Mouse (Mus musculus): ENCODE data around the gene Ccdc69. TPM values are rescaled to one million over a fixed set of nuclear protein-coding genes. Genes with fewer than 3 reads are reported as not detected.

Gene Ccdc69
- total RNA-seq, 2 experiments from 2014 or later = 0.25 TPM; not detected in 1

DNA sequence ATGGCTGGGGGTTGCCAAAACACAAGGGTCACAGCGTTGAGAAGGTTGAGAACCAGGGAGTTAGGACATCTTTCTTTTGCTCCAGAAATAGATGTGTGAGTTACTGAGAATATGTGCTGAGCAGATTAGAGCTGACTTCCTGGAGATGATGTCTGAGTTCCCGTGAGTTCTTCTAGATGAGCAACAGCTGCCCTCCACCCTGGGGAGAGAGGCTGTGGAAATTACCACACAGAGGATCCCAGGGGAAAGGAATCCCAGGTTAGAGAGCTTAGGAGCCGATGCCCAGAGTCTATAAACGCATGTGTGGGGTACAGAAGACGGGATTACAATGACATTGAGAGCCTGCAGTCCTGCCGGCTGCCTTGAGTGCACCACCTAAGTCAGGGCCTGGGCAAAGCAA is 59.9 kb downstream of the Ccdc69 start:
- intact Hi-C loops (cut with DNase I) = no loop called here

DNA sequence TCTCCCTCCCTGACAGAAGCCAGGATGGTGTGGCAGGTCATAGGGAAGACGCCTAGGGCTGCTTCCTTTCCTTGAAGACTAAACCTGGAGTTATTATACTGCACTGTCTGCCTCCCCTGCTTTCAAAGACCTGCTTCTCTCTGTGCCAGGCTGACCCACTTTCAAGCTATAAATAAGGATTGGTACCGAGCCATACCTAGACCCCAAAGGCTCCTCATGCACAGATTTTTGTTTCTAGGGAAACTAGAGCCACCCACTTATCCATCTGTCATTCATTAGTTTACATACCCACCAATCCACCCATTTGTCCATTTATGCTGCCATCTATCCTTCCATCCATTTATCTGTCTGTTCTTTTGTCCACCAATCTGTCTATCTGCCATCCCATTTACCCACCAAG is 60.7 kb downstream of the Ccdc69 start:
- intact Hi-C loops (cut with DNase I) = no loop called here
- DNase-seq (ENCODE audit: low spot score in 2 of 2) = no peak

More for the DNA sequence above, 59.9 kb downstream of the Ccdc69 start:
- DNase-seq (ENCODE audit: low spot score in 2 of 2) = no peak

GRCm38 (mm10) chr11:55016758-55017157 is 61.2 kb downstream of the Ccdc69 start:
- intact Hi-C loops (cut with DNase I) = no loop called here
- no peak for DNase-seq (ENCODE audit: low spot score in 2 of 2)

DNA sequence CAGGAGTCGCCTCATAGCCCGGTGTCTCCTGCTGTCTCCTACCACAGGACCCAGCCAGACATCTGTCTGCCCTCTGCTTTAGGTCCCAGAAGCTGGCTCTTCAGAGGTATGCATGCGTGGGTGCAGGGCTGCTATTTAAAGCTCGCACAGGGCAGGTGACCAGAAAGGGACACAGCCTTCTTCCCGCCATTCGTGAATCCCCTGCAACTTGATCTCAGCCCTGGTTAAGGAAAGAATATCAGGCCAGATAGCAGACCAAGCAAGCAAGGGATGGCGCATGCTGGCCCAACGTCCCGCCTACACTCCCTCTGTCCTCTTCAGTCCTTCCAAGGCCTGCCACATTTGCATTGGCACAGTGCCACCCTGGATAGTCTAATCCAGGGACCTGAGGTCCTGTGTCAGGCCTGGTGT is 62.1 kb downstream of the Ccdc69 start:
- DNase-seq (ENCODE audit: low spot score in 2 of 2) = peak; percentile 37

DNA sequence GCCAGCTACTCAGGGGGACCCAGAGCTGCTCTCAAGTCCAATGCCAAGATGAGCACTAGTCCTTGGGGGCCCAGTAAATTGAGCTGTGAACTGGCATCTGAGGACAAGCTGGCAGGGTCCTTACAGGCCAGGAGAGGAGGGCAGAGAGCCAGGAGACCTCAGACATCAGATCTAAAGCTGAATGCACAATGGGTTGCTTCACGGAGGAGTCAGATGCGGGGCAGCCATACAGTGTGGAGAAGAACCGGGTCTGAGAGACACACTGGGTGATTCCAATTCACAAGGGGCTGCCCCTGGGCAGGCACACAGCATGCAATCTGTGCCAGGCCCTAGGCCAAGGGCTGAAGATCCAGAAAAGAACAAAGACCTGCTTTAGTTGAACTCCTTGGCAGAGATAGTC is 62.7 kb downstream of the Ccdc69 start:
- no peak for DNase-seq (ENCODE audit: low spot score in 2 of 2)
- intact Hi-C loops (cut with DNase I) = no loop called here

More for the DNA sequence above, 62.1 kb downstream of the Ccdc69 start:
- intact Hi-C loops (cut with DNase I) = no loop called here

DNA sequence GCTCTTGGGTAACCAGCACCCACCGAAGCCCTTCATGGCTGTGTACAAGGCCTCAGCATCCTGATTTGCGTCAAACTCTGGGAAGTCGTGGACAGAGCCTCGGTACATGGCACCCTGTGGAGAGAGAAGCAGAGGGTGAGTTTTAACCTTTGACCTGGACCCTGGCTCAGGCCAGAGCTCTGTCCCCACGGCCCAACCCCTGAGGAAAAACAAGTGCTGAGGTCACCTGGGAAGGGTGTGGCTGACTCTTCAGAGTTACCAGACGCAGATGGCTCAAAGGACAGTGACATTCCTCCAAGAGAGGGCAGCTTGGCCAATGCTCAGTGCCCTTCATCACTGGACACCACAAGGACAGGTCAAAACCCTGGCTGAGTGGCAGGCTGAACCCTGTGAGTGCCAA is 64.1 kb downstream of the Ccdc69 start:
- intact Hi-C loops (cut with DNase I) = no loop called here
- DNase-seq (ENCODE audit: low spot score in 2 of 2) = no peak

DNA sequence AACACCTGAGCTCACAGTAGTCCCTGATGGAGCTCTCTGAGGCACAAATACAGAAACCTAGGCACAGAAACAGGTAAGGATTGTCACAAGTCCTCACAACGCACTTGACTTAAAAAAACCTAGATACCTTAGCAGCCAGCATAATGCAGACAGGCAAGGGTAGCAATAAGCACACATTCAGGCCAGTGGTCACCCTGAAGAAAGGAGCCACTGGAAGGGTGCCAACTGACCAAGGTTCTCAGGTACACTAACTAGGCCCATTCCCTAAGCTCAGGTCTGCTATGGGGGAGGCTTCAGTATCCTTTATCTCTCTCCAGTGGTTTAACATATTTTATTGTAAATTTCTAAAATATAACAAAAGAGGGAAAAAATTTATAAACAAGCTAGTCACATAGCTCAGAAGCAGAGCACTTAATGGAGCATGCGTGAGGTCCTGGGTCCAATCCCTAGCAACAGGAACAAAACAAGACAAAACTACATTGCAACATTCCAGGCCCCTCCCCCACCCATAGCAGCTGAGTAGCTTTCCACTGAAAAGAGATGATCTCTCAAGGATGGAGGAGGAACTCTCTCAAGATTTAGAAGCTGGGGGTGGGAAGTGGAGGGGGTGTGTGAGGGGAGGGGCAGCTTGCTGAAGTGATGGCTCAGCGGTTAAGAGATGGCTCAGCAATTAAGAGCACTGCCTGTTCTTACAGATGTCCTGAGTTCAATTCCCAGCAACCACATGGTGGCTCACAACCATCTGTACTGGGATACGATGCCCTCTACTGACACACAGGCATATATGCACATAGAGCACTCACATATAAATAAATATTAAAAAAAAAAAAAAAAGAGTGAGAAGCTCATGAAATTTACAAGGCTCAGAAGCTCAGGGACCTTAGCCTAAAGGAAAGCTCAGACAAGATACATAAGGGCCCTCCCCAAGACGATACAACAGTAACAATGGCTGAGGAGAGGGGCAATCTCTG is 65.1 kb downstream of the Ccdc69 start:
- intact Hi-C loops (cut with DNase I) = no loop called here
- no peak for DNase-seq (ENCODE audit: low spot score in 2 of 2)

DNA sequence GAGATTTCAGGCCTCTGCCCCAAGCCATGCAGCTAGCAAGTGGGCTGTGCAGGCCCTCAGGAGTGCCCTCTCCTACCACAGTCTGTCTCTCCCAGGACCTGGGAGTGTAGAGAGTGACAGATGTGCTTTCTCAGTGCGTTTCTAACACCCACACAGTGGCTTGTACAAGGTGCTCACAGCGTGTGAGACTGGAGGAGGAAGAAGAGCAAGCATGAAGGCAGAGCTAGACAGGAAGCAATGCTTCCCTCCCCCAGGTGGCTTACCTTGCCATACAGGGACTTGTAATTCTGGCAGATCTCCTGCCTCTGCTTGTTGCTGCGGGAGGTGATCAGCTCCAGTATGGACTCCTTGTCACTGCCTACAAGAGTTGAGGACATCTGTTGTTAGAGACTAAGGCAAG is 66.5 kb downstream of the Ccdc69 start:
- intact Hi-C loops (cut with DNase I) = no loop called here
- DNase-seq (ENCODE audit: low spot score in 2 of 2) = no peak

DNA sequence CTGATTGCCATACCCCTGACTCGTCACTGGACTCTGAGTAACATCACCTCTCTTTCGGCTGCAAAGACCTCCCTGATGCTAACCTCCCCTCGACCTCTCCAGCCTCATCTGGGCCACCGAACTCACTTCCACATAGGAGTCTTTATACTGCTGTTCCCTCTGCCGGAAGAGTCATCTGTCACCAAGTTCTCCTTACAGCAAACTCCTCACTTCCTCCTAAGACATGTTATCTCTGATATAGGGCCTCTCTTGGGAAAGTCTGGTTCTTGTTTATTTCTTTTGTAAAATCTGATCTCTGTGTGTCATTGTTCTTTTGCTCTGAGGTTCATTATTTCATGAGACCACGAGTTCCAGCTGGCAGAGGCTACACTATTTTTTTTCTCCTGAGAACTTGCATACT is 69.7 kb downstream of the Ccdc69 start:
- intact Hi-C loops (cut with DNase I) = no loop called here
- DNase-seq (ENCODE audit: low spot score in 2 of 2) = no peak

GRCm38 (mm10) chr11:55005684-55006083 is 72.2 kb downstream of the Ccdc69 start:
- intact Hi-C loops (cut with DNase I) = no loop called here
- DNase-seq (ENCODE audit: low spot score in 2 of 2) = no peak

DNA sequence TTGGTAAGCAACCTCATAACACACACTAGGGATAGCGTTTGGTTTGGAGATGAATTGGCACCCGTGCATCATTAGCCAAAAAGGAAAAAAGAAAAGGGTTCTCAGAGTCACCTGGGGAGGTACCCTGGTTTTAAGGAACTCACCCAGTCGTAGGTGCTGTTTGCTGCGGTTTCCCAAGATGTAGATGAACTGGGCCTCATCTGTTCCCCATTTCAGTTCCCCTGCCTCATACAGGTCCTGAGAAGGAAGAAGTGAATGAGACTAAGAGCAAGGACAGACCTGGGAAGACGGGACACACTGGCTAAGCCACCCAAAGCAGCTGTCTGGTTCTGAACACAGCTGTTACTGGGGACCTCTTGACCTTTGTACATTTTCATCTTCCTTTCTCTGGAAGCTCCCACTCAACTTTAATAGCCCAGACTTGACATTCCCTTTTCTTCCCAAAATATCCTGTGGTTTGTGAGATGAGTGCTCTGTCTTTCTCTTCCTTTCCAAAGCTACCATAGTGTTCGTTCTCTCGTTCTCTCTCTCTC is 72.9 kb downstream of the Ccdc69 start:
- no peak for DNase-seq (ENCODE audit: low spot score in 2 of 2)
- intact Hi-C loops (cut with DNase I) = no loop called here

Other genes starting within 250 kb of the Ccdc69 start
- gene Lyrm7, start 217.2 kb downstream of the Ccdc69 start, total RNA-seq (2021) = 10 to 100 TPM; 29.0 to 32.0 TPM
- gene Hint1, start 211.7 kb downstream of the Ccdc69 start, total RNA-seq (2021) = 100 to 1,000 TPM; 231 to 246 TPM
- gene Gpx3, start 175.7 kb downstream of the Ccdc69 start, total RNA-seq (2021) = 1 to 10 TPM; 7.9 to 8.9 TPM
- 10 to 100 TPM; 37.5 to 42.0 TPM for gene Tnip1, start 115.2 kb downstream of the Ccdc69 start, total RNA-seq (2021)
- 10 to 100 TPM; 87.1 to 88.9 TPM for gene Anxa6, start 44.7 kb downstream of the Ccdc69 start, total RNA-seq (2021)
- 10 to 100 TPM; 34.3 to 41.6 TPM for gene Gm2a, start 20.0 kb upstream of the Ccdc69 start, total RNA-seq (2021)
- gene Slc36a3, start 73.6 kb upstream of the Ccdc69 start, total RNA-seq (2021) = not detected
- under 1 TPM; 0.20 to 0.32 TPM for gene Slc36a2, start 106.9 kb upstream of the Ccdc69 start, total RNA-seq (2021)
- 10 to 100 TPM; 75.4 to 76.4 TPM for gene Slc36a1, start 126.2 kb upstream of the Ccdc69 start, total RNA-seq (2021)

All from left cerebral cortex, postnatal 36 days (tissue).